Mouse (Mus musculus) ES-Bruce4 (cell line): ENCODE measurements at regions not wholly inside any gene's neighbourhood (a gene's known extent, or its start where the extent isn't known, plus 50 kb on each side); places are given as distances from the start of the nearest gene placed in this dataset.

Experiments
- H3K27ac ChIP-seq: 2 replicates; pipeline ENCODE4 v1.5.1; 2012; ENCODE audit warnings: low read length, inconsistent platforms; ENCODE audit not compliant: insufficient read depth
- H3K27me3 ChIP-seq: 2 replicates; pipeline ENCODE4 v1.6.1; 2012; ENCODE audit warnings: mild to moderate bottlenecking, low read length, inconsistent platforms; ENCODE audit not compliant: control insufficient read depth, poor library complexity, insufficient read depth, severe bottlenecking
- H3K36me3 ChIP-seq: 2 replicates; pipeline ENCODE4 v1.6.1; 2012; ENCODE audit warnings: inconsistent platforms, mild to moderate bottlenecking, low read length, moderate library complexity; ENCODE audit not compliant: control insufficient read depth, poor library complexity, insufficient read depth, severe bottlenecking
- H3K4me1 ChIP-seq: one replicate; pipeline ENCODE4 v1.8.1; 2011; ENCODE audit warnings: low read length; ENCODE audit not compliant: control insufficient read depth, insufficient read depth
- H3K4me3 ChIP-seq: 2 replicates; pipeline ENCODE4 v1.5.1; 2011; ENCODE audit warnings: low read depth, mild to moderate bottlenecking, low read length
- H3K9ac ChIP-seq: 2 replicates; pipeline ENCODE4 v1.6.1; 2012; ENCODE audit warnings: low read depth, mild to moderate bottlenecking, inconsistent platforms; ENCODE audit not compliant: poor library complexity, severe bottlenecking
- H3K9me3 ChIP-seq: replicated peaks from 2 replicates; pipeline ENCODE4 v1.6.1; 2012; ENCODE audit warnings: mild to moderate bottlenecking, low read length, inconsistent platforms; ENCODE audit not compliant: control insufficient read depth, poor library complexity, insufficient read depth, severe bottlenecking
- CTCF ChIP-seq: IDR thresholded peaks from one replicate; pipeline ENCODE4 v1.8.1; 2011; ENCODE audit warnings: low read depth, low read length
- EP300 ChIP-seq: IDR thresholded peaks from 2 replicates; pipeline ENCODE4 v1.6.1; 2011; ENCODE audit warnings: low read depth, low read length; ENCODE audit not compliant: insufficient read depth
- POLR2A ChIP-seq: IDR thresholded peaks from one replicate; pipeline ENCODE4 v1.8.1; 2011; ENCODE audit warnings: low read length; ENCODE audit not compliant: insufficient read depth

DNA sequence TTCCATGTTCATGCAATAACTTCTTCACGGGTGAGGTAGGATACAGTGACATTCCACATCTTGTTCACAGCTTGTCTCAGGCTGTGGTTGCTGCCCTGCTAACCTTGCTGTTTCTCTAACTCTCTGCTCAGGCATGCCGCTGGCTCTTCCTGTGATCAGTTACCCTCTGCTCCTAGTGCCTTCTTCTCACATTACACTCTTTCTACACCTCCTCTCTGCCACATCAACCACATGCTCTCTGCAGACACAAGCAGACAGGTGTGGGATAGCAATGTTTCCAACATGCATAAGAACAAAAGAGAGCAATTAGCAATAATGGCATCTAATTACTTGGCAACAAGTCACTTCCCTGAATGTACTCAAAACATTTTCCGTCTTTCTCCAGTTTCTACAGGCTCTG, 128.7 kb downstream of the Nfkbiz start:
- H3K27me3 ChIP-seq: no peaks in the 10 kb centered on the region
- no peaks in the 10 kb centered on the region for H3K36me3 ChIP-seq
- H3K27ac ChIP-seq: no peak overlapping the region
- H3K9me3 ChIP-seq: no peaks in the 10 kb centered on the region
- H3K9ac ChIP-seq: no peak overlapping the region
- no peaks in the 10 kb centered on the region for H3K4me1 ChIP-seq
- TF ChIP-seq POLR2A (no peak), CTCF (no peak), EP300 (no peak)
- no peak overlapping the region for H3K4me3 ChIP-seq

DNA sequence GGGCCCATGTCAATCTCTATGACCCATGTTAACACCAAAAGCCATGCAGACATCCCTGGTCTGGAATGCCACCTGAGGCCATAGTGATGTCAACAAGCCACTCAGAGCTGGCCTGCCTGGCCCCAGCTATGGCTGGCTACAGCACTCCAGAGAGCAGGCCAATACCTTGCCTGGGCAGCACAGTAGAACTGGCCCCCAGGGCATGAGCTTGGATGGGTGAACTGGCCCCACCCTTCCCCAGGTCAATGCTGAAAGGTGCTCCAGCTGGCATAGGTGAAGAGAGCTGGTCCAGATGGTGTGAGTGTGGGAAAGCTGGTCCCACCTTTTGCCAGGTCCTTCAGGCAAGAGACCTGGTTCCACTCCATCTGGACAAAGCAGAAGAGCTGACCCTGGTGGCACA, 132.2 kb downstream of the Nfkbiz start:
- H3K4me3 ChIP-seq: no peak overlapping the region
- no peaks in the 10 kb centered on the region for H3K27me3 ChIP-seq
- no peaks in the 10 kb centered on the region; the same call in 1 of the 2 replicates for H3K9me3 ChIP-seq
- TF ChIP-seq EP300 (no peak), CTCF (no peak), POLR2A (no peak)
- H3K36me3 ChIP-seq: no peaks in the 10 kb centered on the region
- no peaks in the 10 kb centered on the region for H3K4me1 ChIP-seq
- no peak overlapping the region for H3K9ac ChIP-seq
- H3K27ac ChIP-seq: no peak overlapping the region

DNA sequence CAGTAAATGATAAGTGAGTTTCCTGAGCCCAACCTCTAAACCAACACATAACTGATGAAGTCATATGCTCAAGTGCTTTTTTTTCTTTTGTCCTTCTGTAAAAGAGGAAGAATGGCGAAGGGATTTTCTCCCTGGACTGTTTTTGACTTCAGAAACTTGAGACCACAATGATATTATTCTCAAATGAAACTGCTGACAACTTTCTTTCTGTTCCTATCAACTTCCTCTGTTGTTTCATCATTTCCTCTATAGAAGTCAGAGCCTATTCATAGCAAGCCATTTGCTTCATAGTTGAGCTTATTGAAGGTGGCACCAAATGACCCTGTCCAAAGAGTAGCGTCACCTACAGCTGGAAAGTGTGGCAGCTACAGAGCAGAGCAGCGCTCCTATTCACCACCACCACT, 140.2 kb downstream of the Nfkbiz start:
- Histone ChIP-seq H3K36me3 (no peaks in the 10 kb centered on the region), H3K4me1 (no peaks in the 10 kb centered on the region), H3K9me3 (no peaks in the 10 kb centered on the region; the same call in 1 of the 2 replicates), H3K27me3 (no peaks in the 10 kb centered on the region), H3K27ac (no peak overlapping the region), H3K9ac (no peak overlapping the region), H3K4me3 (no peak overlapping the region)
- TF ChIP-seq EP300 (no peak), POLR2A (no peak), CTCF (no peak)

DNA sequence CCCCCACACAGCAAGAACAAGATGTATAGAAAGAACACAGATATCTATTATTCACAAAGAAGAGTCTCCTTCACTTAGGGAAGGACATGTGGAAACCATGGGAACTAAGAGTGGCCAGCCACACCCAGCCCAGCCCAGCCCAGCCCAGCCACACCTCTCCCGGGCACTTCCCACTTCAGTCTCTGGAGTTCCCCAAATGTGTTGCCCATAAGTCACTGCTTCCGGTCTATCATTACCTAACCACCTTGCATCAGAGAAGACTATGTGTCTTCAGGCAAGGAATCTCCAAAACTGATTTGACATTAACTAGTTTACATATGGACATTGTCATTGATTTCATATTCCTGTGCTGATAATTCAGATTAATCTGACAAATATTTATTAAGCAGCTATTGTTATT, 147.6 kb downstream of the Nfkbiz start:
- no peaks in the 10 kb centered on the region for H3K36me3 ChIP-seq
- no peak overlapping the region for H3K9ac ChIP-seq
- H3K4me3 ChIP-seq: no peak overlapping the region
- TF ChIP-seq POLR2A (no peak), CTCF (no peak), EP300 (no peak)
- no peaks in the 10 kb centered on the region for H3K4me1 ChIP-seq
- H3K27ac ChIP-seq: no peak overlapping the region
- H3K9me3 ChIP-seq: no peaks in the 10 kb centered on the region; the same call in 1 of the 2 replicates
- no peaks in the 10 kb centered on the region for H3K27me3 ChIP-seq

GRCm38 (mm10) chr16:55663946-55664345, 174.8 kb downstream of the Nfkbiz start:
- no peaks in the 10 kb centered on the region for H3K9me3 ChIP-seq
- H3K9ac ChIP-seq: no peak overlapping the region
- H3K27me3 ChIP-seq: no peaks in the 10 kb centered on the region
- no peak overlapping the region for H3K4me3 ChIP-seq
- no peaks in the 10 kb centered on the region for H3K36me3 ChIP-seq
- no peak overlapping the region for H3K27ac ChIP-seq
- no peak for TF ChIP-seq EP300
- H3K4me1 ChIP-seq: no peaks in the 10 kb centered on the region

- 0 out of 2 replicates have a peak, but pooled peaks cover under 1% of the 10 kb centered on the region for H3K9me3 ChIP-seq
- H3K27me3 ChIP-seq: no peaks in the 10 kb centered on the region; the same call in 1 of the 2 replicates
- H3K27ac ChIP-seq: no peak overlapping the region
- TF ChIP-seq CTCF: no peak
- no peak for TF ChIP-seq EP300
- no peaks in the 10 kb centered on the region for H3K4me1 ChIP-seq
- H3K9ac ChIP-seq: no peak overlapping the region
- no peak overlapping the region for H3K4me3 ChIP-seq
- H3K36me3 ChIP-seq: no peaks in the 10 kb centered on the region
Observed at GRCm38 (mm10) chr16:55636667-55637450, 201.8 kb downstream of the Nfkbiz start.
